Mouse (Mus musculus) monocyte, adult 2 months (primary cell): ENCODE measurements at regions not wholly inside any gene's neighbourhood (a gene's known extent, or its start where the extent isn't known, plus 50 kb on each side); places are given as distances from the start of the nearest gene placed in this dataset.

Experiments
- DNase-seq, 2 experiments: peaks; one replicate each; pipeline ENCODE4 v3.0.0; 2022; ENCODE audit warnings: low spot score in 2 of 2, low read depth in 1 of 2

- no peak for DNase-seq
Observed at GRCm38 (mm10) chr6:31190070-31190469, 208.5 kb upstream of the Mkln1 start.

- DNase-seq, result no peak
Observed at GRCm38 (mm10) chr6:31190628-31191373, 207.7 kb upstream of the Mkln1 start.

GRCm38 (mm10) chr6:31191577-31191976 lies 207.0 kb upstream of the Mkln1 start:
- no peak for DNase-seq

- DNase-seq, result no peak
Observed at GRCm38 (mm10) chr6:31192197-31192596, 206.3 kb upstream of the Mkln1 start.

- no peak for DNase-seq
Observed at GRCm38 (mm10) chr6:31193202-31193601, 205.3 kb upstream of the Mkln1 start.

GRCm38 (mm10) chr6:31197631-31198338 lies 200.8 kb upstream of the Mkln1 start:
- DNase-seq, result no peak

GRCm38 (mm10) chr6:31198340-31198739 lies 200.2 kb upstream of the Mkln1 start:
- no peak for DNase-seq

GRCm38 (mm10) chr6:31200705-31201104 lies 197.8 kb upstream of the Mkln1 start:
- DNase-seq, result no peak

- no peak for DNase-seq
Observed at GRCm38 (mm10) chr6:31201375-31201972, 197.1 kb upstream of the Mkln1 start.

- no peak for DNase-seq
Observed at GRCm38 (mm10) chr6:31202594-31202993, 195.9 kb upstream of the Mkln1 start.

GRCm38 (mm10) chr6:31204434-31204833 lies 194.1 kb upstream of the Mkln1 start:
- DNase-seq, result no peak

GRCm38 (mm10) chr6:31204839-31205238 lies 193.7 kb upstream of the Mkln1 start:
- DNase-seq, result no peak

GRCm38 (mm10) chr6:31206106-31206505 lies 192.4 kb upstream of the Mkln1 start:
- DNase-seq, result no peak

- no peak for DNase-seq
Observed at GRCm38 (mm10) chr6:31207231-31207630, 191.3 kb upstream of the Mkln1 start.

- peak in 1 of 2 experiments; percentile 53 for DNase-seq
Observed at GRCm38 (mm10) chr6:31208224-31208623, 190.3 kb upstream of the Mkln1 start.

- DNase-seq, result no peak
Observed at GRCm38 (mm10) chr6:31209411-31210139, 189.0 kb upstream of the Mkln1 start.

GRCm38 (mm10) chr6:31210209-31210714 lies 188.3 kb upstream of the Mkln1 start:
- no peak for DNase-seq

GRCm38 (mm10) chr6:31211091-31211490 lies 187.4 kb upstream of the Mkln1 start:
- no peak for DNase-seq

- DNase-seq, result no peak
Observed at GRCm38 (mm10) chr6:31211616-31212015, 186.9 kb upstream of the Mkln1 start.

GRCm38 (mm10) chr6:31212080-31212479 lies 186.5 kb upstream of the Mkln1 start:
- DNase-seq, result no peak

GRCm38 (mm10) chr6:31212694-31213093 lies 185.8 kb upstream of the Mkln1 start:
- DNase-seq, result no peak
